Mouse (Mus musculus): Measurements from ENCODE around the gene Kdm5c. TPM values are rescaled to one million over a fixed set of nuclear protein-coding genes. Genes with fewer than 3 reads are reported as not detected.

The Kdm5c gene
- total RNA-seq, 2 experiments from 2014 or later, result 47.4 to 66.1 TPM

DNA sequence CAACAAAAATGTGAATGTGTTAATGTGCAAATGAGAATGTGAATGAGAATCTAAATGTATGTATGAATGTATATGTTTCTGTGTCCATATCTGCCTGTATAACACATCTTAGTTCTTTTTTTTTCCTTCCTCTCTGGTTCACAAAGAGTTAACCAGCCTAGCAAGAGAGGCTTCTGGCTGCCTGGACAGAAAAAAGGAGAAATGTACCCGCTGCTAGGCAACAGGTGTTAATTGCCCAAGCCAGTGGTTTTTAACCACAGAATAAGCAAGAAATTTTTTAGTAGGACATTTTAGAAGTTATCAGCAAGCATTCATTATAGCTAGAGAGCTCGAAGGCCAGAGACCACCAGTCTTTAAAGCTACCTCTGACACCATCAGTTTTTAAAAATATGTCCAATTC is 90.0 kb downstream of the Kdm5c start:
- peak overlapping the region; percentile 72; the same call in 1 of the 2 replicates for H3K27ac ChIP-seq
- TF ChIP-seq CTCF (conservative IDR thresholded peaks at IDR 0.05), result no peak
- no peak overlapping the region; the same call in 1 of the 2 replicates for H3K4me3 ChIP-seq
- no peak for DNase-seq (ENCODE audit: low spot score in 2 of 2)

DNA sequence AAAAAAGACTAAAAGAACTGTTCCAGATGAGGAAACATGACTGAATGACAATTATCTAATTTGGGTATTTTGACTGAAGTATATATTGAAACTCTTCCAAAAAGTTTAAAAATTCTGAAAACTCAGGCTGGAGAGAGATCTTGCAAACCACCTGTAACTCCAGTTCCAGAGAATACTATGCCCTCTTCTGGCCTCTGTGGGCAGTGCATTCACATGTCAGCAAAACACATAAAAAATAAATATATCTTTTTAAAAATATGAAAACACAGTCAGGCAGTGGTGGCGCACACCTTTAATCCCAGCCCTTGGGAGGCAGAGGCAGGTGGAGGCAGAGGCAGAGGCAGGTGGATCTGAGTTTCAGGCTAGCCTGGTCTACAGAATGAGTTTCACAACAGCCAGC is 90.8 kb downstream of the Kdm5c start:
- H3K27ac ChIP-seq, result peak overlapping the region; percentile 72; the same call in 1 of the 2 replicates
- no peak for DNase-seq (ENCODE audit: low spot score in 2 of 2)
- peak; percentile 60 for TF ChIP-seq CTCF (conservative IDR thresholded peaks at IDR 0.05)
- no peak overlapping the region for H3K4me3 ChIP-seq

Other genes with a start within 250 kb of the Kdm5c start
- gene Hsd17b10, start 231.2 kb upstream of the Kdm5c start, total RNA-seq (2021), result 10 to 100 TPM; 45.8 to 51.4 TPM
- 1 to 10 TPM in 1 of 2 experiments, under 1 TPM in 1; 0.22 to 1.4 TPM for gene Ribc1, start 216.7 kb upstream of the Kdm5c start, total RNA-seq (2021)
- gene Smc1a, start 216.6 kb upstream of the Kdm5c start, total RNA-seq (2021), result 10 to 100 TPM; 54.6 to 57.0 TPM
- gene Iqsec2, start 88.8 kb upstream of the Kdm5c start, total RNA-seq (2021), result 100 to 1,000 TPM; 177 to 179 TPM
- gene Kantr, start 94.5 kb downstream of the Kdm5c start, total RNA-seq (2021), result 10 to 100 TPM; 54.8 to 58.9 TPM
- gene Tspyl2, start 109.4 kb downstream of the Kdm5c start, total RNA-seq (2021), result 100 to 1,000 TPM; 115 to 123 TPM
- gene Gpr173, start 135.7 kb downstream of the Kdm5c start, total RNA-seq (2021), result 10 to 100 TPM; 14.7 to 14.8 TPM

Measured in layer of hippocampus, adult 2 months (tissue).